Mouse (Mus musculus): ENCODE measurements at regions not wholly inside any gene's neighbourhood (a gene's known extent, or its start where the extent isn't known, plus 50 kb on each side); places are given as distances from the start of the nearest gene placed in this dataset.
"Not testable (repeated sequence)": the region's sequence is repeated elsewhere in the genome, so short reads cannot be mapped to it uniquely, and the experiment has no call there.

- ATAC-seq (ENCODE audit: low read depth) = no peak
- WGBS = 78% methylated on average over 4 of the region's 4 CpGs
Measured at GRCm38 (mm10) chr4:81550816-81551215, 108.2 kb upstream of the Mpdz start.

GRCm38 (mm10) chr4:81550256-81550655, 107.6 kb upstream of the Mpdz start:
- Histone ChIP-seq H3K4me2 (no peak overlapping the region), H3K36me3 (no peaks in the 10 kb centered on the region), H3K4me3 (no peak overlapping the region), H3K4me1 (replicated peaks) (no peaks in the 10 kb centered on the region), H3K27ac (replicated peaks) (no peak overlapping the region), H3K9me3 (0 out of 2 replicates have a peak, but pooled peaks cover 3% of the 10 kb centered on the region), H3K27me3 (no peaks in the 10 kb centered on the region), H3K9ac (no peak overlapping the region)
- no peak for ATAC-seq (ENCODE audit: low read depth)
- 93% methylated on average over 4 of the region's 4 CpGs for WGBS

More at GRCm38 (mm10) chr4:81550816-81551215, 108.2 kb upstream of the Mpdz start:
- Histone ChIP-seq H3K27me3 (no peaks in the 10 kb centered on the region), H3K27ac (replicated peaks) (no peak overlapping the region), H3K4me2 (no peak overlapping the region), H3K9ac (no peak overlapping the region), H3K4me1 (replicated peaks) (no peaks in the 10 kb centered on the region), H3K36me3 (no peaks in the 10 kb centered on the region), H3K9me3 (0 out of 2 replicates have a peak, but pooled peaks cover 3% of the 10 kb centered on the region), H3K4me3 (no peak overlapping the region)

- no peak overlapping the region for H3K4me3 ChIP-seq
- no peak overlapping the region for H3K27ac ChIP-seq (replicated peaks)
- ATAC-seq (ENCODE audit: low read depth) = no peak
- H3K36me3 ChIP-seq = no peaks in the 10 kb centered on the region
- H3K9me3 ChIP-seq = no peaks in the 10 kb centered on the region
- H3K9ac ChIP-seq = no peak overlapping the region
- no peak overlapping the region for H3K4me2 ChIP-seq
- H3K4me1 ChIP-seq (replicated peaks) = no peaks in the 10 kb centered on the region
- H3K27me3 ChIP-seq = no peaks in the 10 kb centered on the region
Measured at GRCm38 (mm10) chr4:81540496-81540895, 97.9 kb upstream of the Mpdz start.

- WGBS = 61% methylated on average over 3 of the region's 3 CpGs
- H3K4me2 ChIP-seq = no peak overlapping the region
- H3K9me3 ChIP-seq = no peaks in the 10 kb centered on the region
- H3K36me3 ChIP-seq = no peaks in the 10 kb centered on the region
- no peaks in the 10 kb centered on the region for H3K4me1 ChIP-seq (replicated peaks)
- no peak overlapping the region for H3K4me3 ChIP-seq
- H3K9ac ChIP-seq = no peak overlapping the region
- no peak for ATAC-seq (ENCODE audit: low read depth)
- H3K27ac ChIP-seq (replicated peaks) = no peak overlapping the region
- H3K27me3 ChIP-seq = no peaks in the 10 kb centered on the region
Measured at GRCm38 (mm10) chr4:81539551-81539950, 96.9 kb upstream of the Mpdz start.

- no peaks in the 10 kb centered on the region for H3K27me3 ChIP-seq
- no peaks in the 10 kb centered on the region for H3K36me3 ChIP-seq
- no peak for ATAC-seq (ENCODE audit: low read depth)
- no peaks in the 10 kb centered on the region for H3K9me3 ChIP-seq
- H3K9ac ChIP-seq = no peak overlapping the region
- no peaks in the 10 kb centered on the region for H3K4me1 ChIP-seq (replicated peaks)
- H3K4me2 ChIP-seq = no peak overlapping the region
- H3K4me3 ChIP-seq = no peak overlapping the region
- no peak overlapping the region for H3K27ac ChIP-seq (replicated peaks)
Measured at GRCm38 (mm10) chr4:81536795-81537194, 94.2 kb upstream of the Mpdz start.

GRCm38 (mm10) chr4:81530546-81530945, 87.9 kb upstream of the Mpdz start:
- H3K36me3 ChIP-seq = no peaks in the 10 kb centered on the region
- ATAC-seq (ENCODE audit: low read depth) = no peak
- no peak overlapping the region for H3K27ac ChIP-seq (replicated peaks)
- H3K27me3 ChIP-seq = no peaks in the 10 kb centered on the region
- H3K9ac ChIP-seq = no peak overlapping the region
- no peaks in the 10 kb centered on the region for H3K4me1 ChIP-seq (replicated peaks)
- no peaks in the 10 kb centered on the region for H3K9me3 ChIP-seq
- H3K4me2 ChIP-seq = no peak overlapping the region
- WGBS = 89% methylated on average over 2 of the region's 2 CpGs
- no peak overlapping the region for H3K4me3 ChIP-seq

- H3K27me3 ChIP-seq; H3K27ac ChIP-seq (replicated peaks); H3K4me3 ChIP-seq; ATAC-seq (ENCODE audit: low read depth); H3K4me2 ChIP-seq; H3K4me1 ChIP-seq (replicated peaks); H3K9ac ChIP-seq; H3K9me3 ChIP-seq; H3K36me3 ChIP-seq: not testable (repeated sequence)
- whole genome bisulfite sequencing = 78% methylated on average over 2 of the region's 2 CpGs
Measured at GRCm38 (mm10) chr4:81519151-81519550, 76.5 kb upstream of the Mpdz start.

- WGBS = 95% methylated on average over 4 of the region's 4 CpGs
- Histone ChIP-seq H3K4me3 (no peak overlapping the region), H3K4me1 (replicated peaks) (no peaks in the 10 kb centered on the region), H3K36me3 (no peaks in the 10 kb centered on the region), H3K27me3 (no peaks in the 10 kb centered on the region), H3K4me2 (no peak overlapping the region), H3K9me3 (no peaks in the 10 kb centered on the region), H3K27ac (replicated peaks) (no peak overlapping the region), H3K9ac (no peak overlapping the region)
- ATAC-seq (ENCODE audit: low read depth) = no peak
Measured at GRCm38 (mm10) chr4:81514547-81514946, 71.9 kb upstream of the Mpdz start.

GRCm38 (mm10) chr4:81512396-81512795, 69.8 kb upstream of the Mpdz start:
- Histone ChIP-seq H3K4me2 (no peak overlapping the region), H3K27ac (replicated peaks) (no peak overlapping the region), H3K4me1 (replicated peaks) (no peaks in the 10 kb centered on the region), H3K9ac (no peak overlapping the region), H3K4me3 (no peak overlapping the region), H3K9me3 (no peaks in the 10 kb centered on the region), H3K36me3 (no peaks in the 10 kb centered on the region), H3K27me3 (no peaks in the 10 kb centered on the region)
- ATAC-seq (ENCODE audit: low read depth) = no peak
- WGBS = 69% methylated on average over 3 of the region's 3 CpGs

- H3K4me1 ChIP-seq (replicated peaks) = no peaks in the 10 kb centered on the region
- no peaks in the 10 kb centered on the region for H3K36me3 ChIP-seq
- H3K27me3 ChIP-seq = no peaks in the 10 kb centered on the region
- no peak overlapping the region for H3K9ac ChIP-seq
- no peaks in the 10 kb centered on the region for H3K9me3 ChIP-seq
- no peak overlapping the region for H3K4me3 ChIP-seq
- 96% methylated on average over 1 of the region's 1 CpGs for WGBS
- H3K4me2 ChIP-seq = no peak overlapping the region
- no peak overlapping the region for H3K27ac ChIP-seq (replicated peaks)
- ATAC-seq (ENCODE audit: low read depth) = no peak
Measured at GRCm38 (mm10) chr4:81508776-81509175, 66.2 kb upstream of the Mpdz start.

- Histone ChIP-seq H3K27ac (replicated peaks) (no peak overlapping the region), H3K9me3 (no peaks in the 10 kb centered on the region), H3K4me2 (no peak overlapping the region), H3K4me1 (replicated peaks) (no peaks in the 10 kb centered on the region), H3K36me3 (no peaks in the 10 kb centered on the region), H3K4me3 (no peak overlapping the region), H3K27me3 (no peaks in the 10 kb centered on the region), H3K9ac (no peak overlapping the region)
- WGBS = 95% methylated on average over 5 of the region's 5 CpGs
- ATAC-seq (ENCODE audit: low read depth) = no peak
Measured at GRCm38 (mm10) chr4:81506841-81507240, 64.2 kb upstream of the Mpdz start.

GRCm38 (mm10) chr4:81506306-81506705, 63.7 kb upstream of the Mpdz start:
- no peak for ATAC-seq (ENCODE audit: low read depth)
- Histone ChIP-seq H3K4me1 (replicated peaks) (no peaks in the 10 kb centered on the region), H3K9me3 (no peaks in the 10 kb centered on the region)

GRCm38 (mm10) chr4:81505096-81505495, 62.5 kb upstream of the Mpdz start:
- ATAC-seq (ENCODE audit: low read depth) = no peak
- Histone ChIP-seq H3K4me3 (no peak overlapping the region), H3K36me3 (no peaks in the 10 kb centered on the region), H3K9ac (no peak overlapping the region), H3K27me3 (no peaks in the 10 kb centered on the region), H3K9me3 (no peaks in the 10 kb centered on the region), H3K4me2 (no peak overlapping the region), H3K4me1 (replicated peaks) (no peaks in the 10 kb centered on the region), H3K27ac (replicated peaks) (no peak overlapping the region)
- 59% methylated on average over 3 of the region's 3 CpGs for WGBS

More at GRCm38 (mm10) chr4:81506306-81506705, 63.7 kb upstream of the Mpdz start:
- Histone ChIP-seq H3K9ac (no peak overlapping the region), H3K36me3 (no peaks in the 10 kb centered on the region), H3K4me3 (no peak overlapping the region), H3K4me2 (no peak overlapping the region), H3K27ac (replicated peaks) (no peak overlapping the region), H3K27me3 (no peaks in the 10 kb centered on the region)
- 90% methylated on average over 6 of the region's 6 CpGs for WGBS

Data from neural tube, embryonic 13.5 days (tissue).